Mouse (Mus musculus) ovary, adult 18-20 months (tissue): Measurements from ENCODE around the gene Rbp7.
"Not testable (repeated sequence)": the region's sequence is repeated elsewhere in the genome, so short reads cannot be mapped to it uniquely, and the experiment has no call there.

Source experiments
- DNase-seq: peaks from one replicate; pipeline ENCODE4 v3.0.0; 2022; ENCODE audit warnings: low spot score, mixed read lengths

Rbp7 gene

GRCm38 (mm10) chr4:149454879-149455278, at the start of gene Rbp7:
Rbp7 (minus strand) TSS chr4:149454978.
- no peak for DNase-seq

DNA sequence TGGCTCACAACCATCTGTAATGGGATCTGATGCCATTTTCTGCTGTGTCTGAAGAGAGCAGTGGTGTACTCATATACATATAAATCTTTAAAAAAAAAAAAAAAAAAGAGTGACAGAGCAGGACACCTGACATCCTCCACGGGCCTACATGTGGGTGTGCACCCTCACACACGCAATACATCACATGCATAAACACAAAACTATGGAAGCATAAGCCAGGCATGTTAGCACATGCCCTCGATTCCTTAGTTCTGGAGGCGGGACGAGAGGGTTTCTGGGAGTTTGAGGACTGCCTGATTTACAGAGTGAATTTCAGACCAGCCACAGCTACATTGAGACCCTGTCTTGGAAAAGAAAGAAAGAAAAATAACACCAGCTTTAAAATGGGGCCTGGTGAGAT, 49.6 kb upstream of the Rbp7 start:
- DNase-seq, result no peak

- DNase-seq, result no peak
Observed at GRCm38 (mm10) chr4:149499790-149500189, 45.0 kb upstream of the Rbp7 start.

DNA sequence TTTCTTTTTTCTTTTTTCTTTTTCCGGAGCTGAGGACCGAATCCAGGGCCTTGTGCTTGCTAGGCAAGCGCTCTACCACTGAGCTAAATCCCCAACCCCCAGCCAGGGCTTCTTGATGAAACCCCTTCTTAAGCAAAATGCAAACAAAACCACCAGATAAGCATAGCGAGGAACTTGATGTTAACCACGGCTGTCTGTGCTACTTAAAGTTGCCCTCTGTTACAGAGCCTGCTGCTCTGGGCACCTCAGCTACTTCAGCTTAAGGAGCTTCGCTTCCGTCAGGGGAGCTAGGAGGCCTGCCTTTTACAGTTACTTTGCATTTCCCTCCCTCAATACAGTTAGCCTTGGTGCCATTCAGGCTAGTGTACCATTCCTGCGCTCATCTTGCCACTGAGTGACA, 44.1 kb upstream of the Rbp7 start:
- no peak for DNase-seq

GRCm38 (mm10) chr4:149496612-149497011, 41.8 kb upstream of the Rbp7 start:
- no peak for DNase-seq

DNA sequence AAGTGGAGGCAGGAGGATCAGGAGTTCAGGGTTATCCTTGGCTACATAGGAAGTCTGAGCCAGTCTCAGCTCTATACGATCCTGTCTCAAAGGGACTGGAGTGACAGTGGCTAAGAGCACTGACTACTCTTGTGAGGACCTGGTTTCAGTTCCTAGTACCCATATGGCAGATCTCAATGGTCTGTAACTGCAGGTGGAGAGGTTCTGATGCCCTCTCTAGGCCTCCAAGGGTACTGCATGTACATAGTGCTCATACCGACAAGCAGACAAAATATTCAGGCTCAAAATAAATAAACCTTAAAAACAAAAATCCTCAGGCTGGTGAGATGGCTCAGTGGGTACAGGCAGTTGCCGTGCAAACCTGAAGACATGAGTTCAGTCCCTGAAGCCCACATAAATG, 36.4 kb upstream of the Rbp7 start:
- no peak for DNase-seq

- no peak for DNase-seq
Observed at GRCm38 (mm10) chr4:149489415-149490240, 34.9 kb upstream of the Rbp7 start.

DNA sequence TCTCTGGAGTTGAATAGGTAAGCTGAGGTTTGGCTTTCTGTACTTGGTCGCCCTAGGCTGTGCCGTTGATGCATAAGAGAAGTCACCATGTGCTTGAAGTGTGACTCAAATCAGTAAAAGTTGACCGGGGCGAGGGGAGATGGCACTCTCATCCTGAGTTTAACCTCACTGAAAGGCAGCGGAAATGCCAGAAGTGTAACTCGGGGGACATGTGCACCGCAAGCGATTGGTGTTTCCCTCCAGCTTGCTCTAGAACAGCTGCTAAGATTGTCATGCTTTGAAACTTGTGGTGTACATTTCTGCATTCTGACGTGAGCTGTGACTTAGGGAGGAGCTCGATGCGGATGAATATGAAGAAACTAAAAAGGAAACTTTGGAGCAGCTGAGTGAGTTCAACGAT, 33.0 kb upstream of the Rbp7 start:
- DNase-seq, result no peak

GRCm38 (mm10) chr4:149485825-149486206, 31.0 kb upstream of the Rbp7 start:
- no peak for DNase-seq

DNA sequence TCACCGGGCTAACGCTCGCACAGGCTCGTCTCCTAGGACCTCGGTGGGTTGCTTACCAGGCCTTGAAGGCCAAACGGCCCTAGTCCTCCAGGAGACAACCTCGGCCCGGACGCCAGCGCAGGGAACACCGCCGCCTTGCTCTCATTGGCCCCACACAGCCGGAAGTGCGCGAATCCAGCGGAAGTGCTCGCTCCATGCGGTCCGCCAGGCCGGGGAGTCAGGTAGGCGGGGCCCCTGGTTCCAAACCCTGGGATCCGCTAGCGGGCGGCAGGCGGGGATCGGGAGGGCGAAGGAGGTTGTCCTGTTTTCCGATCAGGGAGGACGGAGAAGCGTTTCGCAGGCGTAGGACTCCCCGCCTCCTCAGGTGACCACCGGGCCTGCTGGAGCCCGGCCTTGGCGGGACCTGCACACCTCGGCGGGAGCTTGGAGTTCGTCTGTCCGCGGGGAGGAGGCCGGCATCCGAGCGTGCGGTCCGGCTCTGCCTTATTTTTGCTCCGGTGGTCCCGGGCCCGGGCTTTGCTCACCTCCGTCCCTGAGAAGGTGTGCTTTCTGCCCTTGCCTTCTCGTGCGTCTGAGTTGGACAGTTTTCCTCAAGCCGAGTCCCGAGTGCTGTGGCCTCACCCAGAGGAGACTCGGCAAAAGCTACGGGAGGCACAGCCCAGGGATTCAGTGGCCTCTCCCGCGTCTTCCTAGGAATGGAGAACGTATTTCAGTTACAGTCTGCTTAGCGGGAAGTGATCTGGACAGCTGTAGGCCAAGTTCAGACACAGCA, 30.5 kb upstream of the Rbp7 start, which contains the start of the genes Nmnat1 and Lzic:
TSS of gene Nmnat1 (minus strand) at position 150 of the 772 bp plus-strand sequence.
TSS of gene Lzic (plus strand) at position 177 of the 772 bp plus-strand sequence.
- peak; percentile 89 for DNase-seq

DNA sequence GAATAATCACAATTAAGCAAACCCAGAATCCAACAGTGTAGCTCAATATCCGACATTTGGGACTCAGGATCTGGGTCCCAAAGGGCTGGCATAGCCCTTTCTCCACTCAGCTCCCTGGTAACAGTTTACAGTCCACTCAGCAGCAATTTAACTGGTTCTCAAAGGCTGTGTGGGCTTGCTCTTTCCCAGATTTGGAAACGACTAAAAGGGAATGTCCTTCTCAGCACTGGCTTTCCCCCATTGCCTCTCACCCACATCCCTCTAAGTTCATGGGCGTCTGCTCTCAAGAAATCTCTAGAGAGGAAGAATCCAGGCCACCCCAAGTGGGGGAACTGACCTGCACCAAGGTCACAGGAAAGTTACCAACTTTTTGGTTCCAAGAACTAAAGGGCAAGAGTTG, 29.8 kb upstream of the Rbp7 start:
- DNase-seq, result no peak

GRCm38 (mm10) chr4:149477078-149477477, 22.3 kb upstream of the Rbp7 start, which contains the start of gene Tmem274:
Tmem274 (plus strand) TSS chr4:149477378.
- no peak for DNase-seq

- DNase-seq, result no peak
Observed at GRCm38 (mm10) chr4:149475096-149475495, 20.3 kb upstream of the Rbp7 start.

GRCm38 (mm10) chr4:149469557-149469956, 14.8 kb upstream of the Rbp7 start:
- DNase-seq, result no peak

DNA sequence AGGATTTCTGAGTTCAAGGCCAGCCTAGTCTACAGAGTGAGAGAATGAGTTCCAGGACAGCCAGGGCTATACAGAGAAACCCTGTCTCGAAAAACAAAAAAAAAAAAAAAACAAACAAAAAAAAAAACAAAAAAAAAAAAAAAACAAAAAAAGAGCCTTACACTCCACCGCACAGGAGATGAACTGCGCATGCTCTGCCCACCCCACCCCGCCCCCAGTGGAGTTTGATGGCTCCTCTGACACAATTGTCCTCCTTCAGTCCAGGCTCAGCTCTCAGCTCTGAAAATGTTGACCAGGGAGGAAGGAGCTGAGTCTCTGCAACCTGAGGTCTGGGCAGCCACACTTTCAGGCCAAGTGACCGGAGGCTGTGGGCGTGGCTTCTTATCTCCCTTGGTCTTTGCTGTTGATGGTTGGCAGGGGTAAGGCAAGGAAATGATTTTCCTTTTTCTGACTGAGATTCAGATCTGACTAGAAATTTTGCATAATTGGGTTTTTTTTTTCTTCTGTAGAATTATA, 8.7 kb upstream of the Rbp7 start:
- no peak for DNase-seq

- DNase-seq, result no peak
Observed at GRCm38 (mm10) chr4:149462305-149462971, 7.7 kb upstream of the Rbp7 start.

GRCm38 (mm10) chr4:149461579-149462304, 7.0 kb upstream of the Rbp7 start:
- no peak for DNase-seq

GRCm38 (mm10) chr4:149460475-149460874, 5.7 kb upstream of the Rbp7 start:
- DNase-seq, result not testable (repeated sequence)

GRCm38 (mm10) chr4:149459425-149459824, 4.6 kb upstream of the Rbp7 start:
- DNase-seq, result no peak

DNA sequence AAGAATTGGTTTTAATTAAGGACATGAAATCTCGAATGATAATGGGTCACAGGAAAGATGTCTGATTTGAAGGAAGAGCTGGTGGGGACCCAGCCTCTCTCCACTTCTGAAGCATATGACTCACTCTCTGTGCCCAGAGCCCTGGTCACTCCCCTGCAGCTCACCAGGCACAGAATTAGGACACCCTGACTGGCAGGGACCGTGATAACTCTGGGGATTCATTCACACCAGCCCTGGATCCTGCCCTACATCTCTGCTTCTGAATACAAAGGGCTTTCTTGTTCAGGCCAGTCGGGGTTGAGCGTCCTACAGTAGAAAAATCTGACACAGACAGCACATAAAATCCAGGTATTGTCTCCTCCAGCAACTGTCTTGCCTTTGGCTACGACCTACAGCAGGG, 3.7 kb upstream of the Rbp7 start:
- no peak for DNase-seq

DNA sequence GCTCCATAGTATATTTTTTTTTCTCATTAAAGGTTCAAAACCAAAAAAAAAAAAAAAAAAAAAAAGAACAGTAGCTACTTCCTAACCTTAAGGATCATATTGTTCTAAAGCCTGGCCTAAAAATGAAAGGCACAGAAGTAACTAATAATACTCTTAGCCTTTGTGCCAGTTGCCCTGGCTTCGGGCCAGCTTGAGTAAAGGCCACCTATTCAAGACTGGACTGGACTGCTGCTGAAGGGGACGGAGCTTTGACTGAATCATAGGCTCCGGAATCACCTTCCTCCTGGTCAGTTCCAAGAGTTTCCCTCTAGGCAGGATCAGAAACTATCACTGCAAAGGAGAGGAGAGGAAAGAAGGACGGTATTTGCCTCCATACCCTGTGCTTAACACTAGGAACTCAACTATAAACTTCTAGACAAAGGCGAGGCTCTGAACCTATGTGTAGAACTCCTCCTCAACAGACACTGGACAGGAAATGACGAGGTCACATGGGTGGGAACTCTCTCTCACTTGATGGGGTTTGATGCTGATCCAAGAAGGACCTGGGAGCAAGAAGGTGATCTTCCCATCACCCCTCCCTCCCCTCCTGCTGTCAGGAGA, 3.2 kb upstream of the Rbp7 start:
- no peak for DNase-seq
